Mouse (Mus musculus) layer of hippocampus, postnatal 25 days (tissue): ENCODE results near the gene Gm9803. TPM values are rescaled to one million over a fixed set of nuclear protein-coding genes. Genes with fewer than 3 reads are reported as not detected.
"Not testable (repeated sequence)": the region's sequence is repeated elsewhere in the genome, so short reads cannot be mapped to it uniquely, and the experiment has no call there.

ENCODE experiments used
- DNase-seq, 2 experiments: peaks; one replicate each; pipeline ENCODE4 v3.0.0; 2022; ENCODE audit warnings: mixed read lengths in 2 of 2, low spot score in 1 of 2; ENCODE audit errors: extremely low spot score in 1 of 2
- total RNA-seq, 2 experiments: library from RNA; stranded (reverse); gene quantifications; 2 replicates each; pipeline ENCODE4 v1.2.3; 2021

Gene Gm9803
- 10 to 100 TPM in 1 of 2 experiments, not detected in 1; 15.7 TPM for total RNA-seq

- not testable (repeated sequence) for DNase-seq
Measured at GRCm38 (mm10) chr10:43523931-43524330, at the start of gene Gm9803. TSS of gene Gm9803 (plus strand) at chr10:43524084.

- peak in 1 of 2 experiments; percentile 60 for DNase-seq
Measured at GRCm38 (mm10) chr10:43475376-43475775, 48.5 kb upstream of the Gm9803 start.

- no peak for DNase-seq
Measured at GRCm38 (mm10) chr10:43477459-43477858, 46.4 kb upstream of the Gm9803 start.

GRCm38 (mm10) chr10:43477865-43478681 is 45.8 kb upstream of the Gm9803 start:
- DNase-seq = peak; percentile 30 to 36

GRCm38 (mm10) chr10:43478751-43479435 is 45.0 kb upstream of the Gm9803 start, which contains the start of gene Bend3:
TSS of gene Bend3 (plus strand) at chr10:43478831.
- DNase-seq = peak; percentile 52 to 61

- DNase-seq = peak; percentile 67 to 85
Measured at GRCm38 (mm10) chr10:43479436-43480157, 44.3 kb upstream of the Gm9803 start.

GRCm38 (mm10) chr10:43480227-43480849 is 43.5 kb upstream of the Gm9803 start:
- DNase-seq = no peak

- DNase-seq = no peak
Measured at GRCm38 (mm10) chr10:43481179-43481578, 42.7 kb upstream of the Gm9803 start.

GRCm38 (mm10) chr10:43482021-43482420 is 41.9 kb upstream of the Gm9803 start:
- no peak for DNase-seq

GRCm38 (mm10) chr10:43483426-43483995 is 40.4 kb upstream of the Gm9803 start:
- DNase-seq = no peak

GRCm38 (mm10) chr10:43485751-43486268 is 38.1 kb upstream of the Gm9803 start:
- DNase-seq = no peak

- DNase-seq = no peak
Measured at GRCm38 (mm10) chr10:43487441-43488010, 36.4 kb upstream of the Gm9803 start.

- no peak for DNase-seq
Measured at GRCm38 (mm10) chr10:43488258-43488657, 35.6 kb upstream of the Gm9803 start.

- no peak for DNase-seq
Measured at GRCm38 (mm10) chr10:43489139-43489538, 34.7 kb upstream of the Gm9803 start.

GRCm38 (mm10) chr10:43489550-43489949 is 34.3 kb upstream of the Gm9803 start:
- no peak for DNase-seq

GRCm38 (mm10) chr10:43490034-43490433 is 33.9 kb upstream of the Gm9803 start:
- no peak for DNase-seq

- DNase-seq = no peak
Measured at GRCm38 (mm10) chr10:43490846-43491245, 33.0 kb upstream of the Gm9803 start.

- no peak for DNase-seq
Measured at GRCm38 (mm10) chr10:43502599-43502998, 21.3 kb upstream of the Gm9803 start.

- DNase-seq = no peak
Measured at GRCm38 (mm10) chr10:43504291-43504690, 19.6 kb upstream of the Gm9803 start.
